Comparison of ENCODE assay signal across 8 mouse cellular contexts in the genomic region with DNA sequence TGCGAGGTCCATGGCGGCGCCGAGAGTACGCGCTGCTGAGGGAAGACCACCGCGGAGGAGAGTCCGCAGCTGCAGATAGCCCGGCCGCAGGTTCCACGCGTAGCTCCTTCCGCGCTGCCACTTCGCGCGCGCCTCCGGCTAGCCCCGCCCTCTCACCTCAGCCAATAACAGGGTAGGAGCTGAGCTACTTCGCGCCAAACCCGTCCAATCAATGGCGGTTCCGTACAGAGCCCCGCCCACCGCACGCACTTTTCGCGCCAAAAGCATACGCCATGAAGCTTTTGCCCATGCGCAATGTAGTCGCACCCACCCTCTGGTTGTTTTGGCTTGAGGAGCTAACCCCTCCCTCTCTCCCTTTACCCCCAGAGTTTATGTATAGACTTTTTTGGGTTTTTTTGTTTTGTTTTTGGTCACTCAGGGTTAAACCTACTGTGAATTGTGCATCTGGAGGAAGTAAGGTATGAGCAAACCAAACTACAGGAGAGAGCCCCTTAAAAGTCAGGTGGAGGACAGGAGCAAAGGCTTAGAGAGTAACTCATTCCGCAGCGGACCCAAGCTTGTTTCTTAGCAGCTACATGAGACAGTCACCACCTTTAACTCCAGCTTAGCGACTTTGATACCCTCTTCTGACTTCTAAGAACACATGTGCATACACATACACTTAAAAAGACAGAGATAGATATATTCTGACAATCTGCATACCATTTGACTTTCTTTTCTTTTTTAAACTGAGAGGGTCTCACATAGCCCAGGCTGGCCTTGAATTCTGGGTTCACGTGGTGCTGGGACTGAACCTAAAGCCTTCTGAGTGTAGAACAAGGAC. TPM values are rescaled to one million over a fixed set of nuclear protein-coding genes. Genes with fewer than 3 reads are reported as not detected.
DNase-seq lines count a peak whose midpoint lies in the region; ATAC-seq and TF ChIP-seq lines count a peak whose summit lies in the region.

A gene (minus strand): TSS at position 111 of the 823 bp plus-strand sequence.

- no peak for TF ChIP-seq CTCF in lung, postnatal 0 days (IDR thresholded peaks at IDR 0.05)

- peaks cover 23% of the 10 kb centered on the region for H3K4me1 ChIP-seq in hindbrain, embryonic 10.5 days (replicated peaks)
- peaks cover 8% of the 10 kb centered on the region; the same call in 1 of the 2 replicates for H3K4me1 ChIP-seq in lung, postnatal 0 days (ENCODE audit: insufficient read depth, low read depth, low read length)

- peak; percentile 96 for ATAC-seq in frontal cortex, adult (ENCODE audit: low TSS enrichment)
- peak; percentile 98 for ATAC-seq in lung, postnatal 0 days

- peak within 1 kb of the TSS; percentile 72 for H3K4me3 ChIP-seq in hindbrain, embryonic 10.5 days
- peak within 1 kb of the TSS; percentile 72 for H3K4me3 ChIP-seq in lung, postnatal 0 days (ENCODE audit: low read depth, low read length)

- peak; percentile 92 for DNase-seq in MN1 (ENCODE audit: low spot score)
- DNase-seq in cerebellum, adult 9-10 months, result peak; percentile 92
- peak; percentile 96 for DNase-seq in hindbrain, embryonic 10.5 days (ENCODE audit: low spot score)
- peak; percentile 93 for DNase-seq in layer of hippocampus, adult 9-11 months
- DNase-seq in lung, postnatal 0 days (ENCODE audit: low spot score), result peak; percentile 97
- peak; percentile 88 for DNase-seq in ovary, postnatal 14 days (ENCODE audit: low spot score)
- peak; percentile 97 for DNase-seq in thymus, postnatal 14 days

- H3K36me3 ChIP-seq in hindbrain, embryonic 10.5 days, result peaks cover 56% of the 10 kb centered on the region
- H3K36me3 ChIP-seq in lung, postnatal 0 days (ENCODE audit: insufficient read depth, low read length), result peaks cover 10% of the 10 kb centered on the region

- H3K27me3 ChIP-seq in hindbrain, embryonic 10.5 days (ENCODE audit: insufficient read depth, poor library complexity, severe bottlenecking), result no peaks in the 10 kb centered on the region
- H3K27me3 ChIP-seq in lung, postnatal 0 days (replicated peaks; ENCODE audit: insufficient read depth, low read length), result no peaks in the 10 kb centered on the region

- no peaks in the 10 kb centered on the region for H3K9me3 ChIP-seq in hindbrain, embryonic 10.5 days
- no peaks in the 10 kb centered on the region for H3K9me3 ChIP-seq in lung, postnatal 0 days (ENCODE audit: low read length)

- peak within 1 kb of the TSS; percentile 68 for H3K4me2 ChIP-seq in lung, postnatal 0 days (replicated peaks; ENCODE audit: low read depth, low read length)

- H3K27ac ChIP-seq in hindbrain, embryonic 10.5 days, result peak within 1 kb of the TSS; percentile 94
- H3K27ac ChIP-seq in lung, postnatal 0 days (ENCODE audit: low read length), result peak within 1 kb of the TSS; percentile 60

- no peak for TF ChIP-seq EP300 in lung, postnatal 0 days (IDR thresholded peaks at IDR 0.05)

- WGBS in hindbrain, embryonic 10.5 days, result 3% methylated on average over 38 of the region's 38 CpGs
- WGBS in lung, postnatal 0 days, result 2% methylated on average over 33 of the region's 38 CpGs

- peak within 1 kb of the TSS; percentile 2; the same call in 1 of the 2 replicates for H3K9ac ChIP-seq in lung, postnatal 0 days (replicated peaks; ENCODE audit: low read depth)

RNA-seq across cellular contexts. Expression of the gene that starts here (rescaled TPM):
- 267 and 350 TPM in 2 replicates for polyA plus RNA-seq in hindbrain, embryonic 10.5 days (2016; fragmentation: Nextera tagmentation; extraction: Ambion mirVana)
- polyA plus RNA-seq in lung, postnatal 0 days (2015; fragmentation: Nextera tagmentation; extraction: Ambion mirVana), result 37.8 and 38.5 TPM in 2 replicates

Comparison
In these comparisons a context has a peak if more than half of its experiments do, and no peak if none do; other contexts are left out.
1. Peak in every context shown above with its lines: DNase-seq, ATAC-seq, H3K4me3 ChIP-seq and H3K27ac ChIP-seq.